Mouse (Mus musculus) lung, adult 10 weeks (tissue): ENCODE measurements around the gene Gm21541. TPM values are rescaled to one million over a fixed set of nuclear protein-coding genes. Genes with fewer than 3 reads are reported as not detected.

Source experiments
- polyA plus RNA-seq: library from polyadenylated mRNA; stranded (reverse); fragments of 350-450 nt; fragmentation: Illumina TruSeq; extraction: RNeasy Lipid Tissue Mini Kit (QIAGEN cat#74804); gene quantifications from one replicate; pipeline ENCODE4 v1.2.3, GENCODE M21; 2014; ENCODE audit warnings: low read depth, low replicate concordance; ENCODE audit not compliant: insufficient read depth

The Gm21541 gene
- polyA plus RNA-seq: 46.0 TPM

DNA sequence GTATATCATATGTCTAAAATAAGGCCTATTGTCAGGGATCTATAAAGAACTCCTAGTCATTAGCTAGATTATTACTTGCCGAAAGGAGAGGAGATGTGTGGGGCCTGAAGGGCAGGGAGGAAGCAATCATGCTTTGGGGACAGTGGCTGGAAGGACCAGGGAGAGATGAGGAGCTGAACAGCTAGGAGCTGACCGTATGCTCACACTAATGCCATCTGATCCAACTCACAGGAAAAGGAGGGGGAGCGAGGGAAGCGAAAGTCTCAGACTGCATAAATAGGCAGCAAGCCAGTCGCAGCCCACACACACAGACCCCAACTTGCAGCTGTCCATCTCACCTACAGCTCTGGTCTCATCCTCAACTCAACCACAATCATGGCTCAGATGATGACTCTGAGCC, at the start of gene Gm21541:
Gm21541 (plus strand) TSS at position 301 of the 400 bp plus-strand sequence.

DNA sequence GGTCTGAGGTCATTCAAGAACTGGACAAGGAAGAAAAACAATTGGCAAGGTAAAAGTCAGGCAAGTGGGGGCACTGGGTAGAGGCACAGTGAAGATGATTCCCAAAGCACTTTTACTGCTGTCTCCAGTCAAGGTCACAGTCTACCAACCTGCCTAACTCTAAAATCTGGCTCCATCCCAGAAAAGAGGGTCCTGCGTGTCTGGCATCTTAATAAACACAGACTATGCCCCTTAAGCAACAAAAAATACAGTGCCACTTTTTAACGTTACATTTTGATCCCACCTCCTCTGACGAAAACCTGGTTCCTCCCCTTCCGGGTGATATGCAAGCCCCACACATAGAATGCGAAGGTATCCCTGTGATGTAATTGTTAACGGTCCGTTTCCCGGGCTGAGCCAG, 37.9 kb downstream of the Gm21541 start, which contains the start of gene Gm20878:
Gm20878 (plus strand) TSS at position 301 of the 400 bp plus-strand sequence.

Other genes with a start within 250 kb of the Gm21541 start
- gene Cntfr, start 206.5 kb upstream of the Gm21541 start, polyA plus RNA-seq: 2.6 TPM
- gene Il11ra1, start 203.6 kb upstream of the Gm21541 start, polyA plus RNA-seq: 95.7 TPM
- 41.4 TPM for gene Rpp25l, start 190.1 kb upstream of the Gm21541 start, polyA plus RNA-seq
- 75.4 TPM for gene Dctn3, start 180.4 kb upstream of the Gm21541 start, polyA plus RNA-seq
- not detected for gene Arid3c, start 172.5 kb upstream of the Gm21541 start, polyA plus RNA-seq
- 25.0 TPM for gene Galt, start 148.4 kb upstream of the Gm21541 start, polyA plus RNA-seq
- gene Sigmar1, start 147.5 kb upstream of the Gm21541 start, polyA plus RNA-seq: 29.9 TPM
- gene Ccl27a, start 129.4 kb upstream of the Gm21541 start, polyA plus RNA-seq: 27.6 TPM
- gene Gm20878, start 38.0 kb downstream of the Gm21541 start, polyA plus RNA-seq: 3.1 TPM
- 0.52 TPM for gene Fam205a4, start 62.4 kb downstream of the Gm21541 start, polyA plus RNA-seq
- not detected for gene Gm21093, start 131.1 kb downstream of the Gm21541 start, polyA plus RNA-seq
- gene Gm3893, start 187.6 kb downstream of the Gm21541 start, polyA plus RNA-seq: not detected
- gene Gm13304, start 211.2 kb downstream of the Gm21541 start, polyA plus RNA-seq: not detected
- gene Gm13306, start 249.8 kb downstream of the Gm21541 start, polyA plus RNA-seq: 1.8 TPM